Mouse (Mus musculus) gastrocnemius, adult 8-10 months (tissue): ENCODE data around the gene Opcml. TPM values are rescaled to one million over a fixed set of nuclear protein-coding genes. Genes with fewer than 3 reads are reported as not detected.

ENCODE experiments used
- DNase-seq, 2 experiments: peaks; one replicate each; pipeline ENCODE4 v3.0.0; 2022; ENCODE audit warnings: low spot score in 2 of 2
- total RNA-seq, 4 experiments: library from RNA; stranded (reverse); gene quantifications; 2 replicates each; pipeline ENCODE4 v1.2.4; 2022

Gene Opcml
- total RNA-seq, 4 experiments from 2014 or later: 0.97 to 1.8 (median 1.2) TPM

- DNase-seq: no peak
Observed at GRCm38 (mm10) chr9:27998767-27999166, 208.2 kb downstream of the Opcml start.

- DNase-seq: no peak
Observed at GRCm38 (mm10) chr9:28003131-28003530, 212.6 kb downstream of the Opcml start.

GRCm38 (mm10) chr9:28011483-28011882, 220.9 kb downstream of the Opcml start:
- no peak for DNase-seq

GRCm38 (mm10) chr9:28012664-28013063, 222.1 kb downstream of the Opcml start:
- DNase-seq: no peak

GRCm38 (mm10) chr9:28013192-28013591, 222.6 kb downstream of the Opcml start:
- no peak for DNase-seq

GRCm38 (mm10) chr9:28028156-28028555, 237.6 kb downstream of the Opcml start:
- DNase-seq: no peak

GRCm38 (mm10) chr9:28028788-28029393, 238.3 kb downstream of the Opcml start:
- no peak for DNase-seq

- no peak for DNase-seq
Observed at GRCm38 (mm10) chr9:28049157-28049556, 258.6 kb downstream of the Opcml start.

GRCm38 (mm10) chr9:28057171-28057845, 266.7 kb downstream of the Opcml start:
- no peak for DNase-seq

GRCm38 (mm10) chr9:28065126-28065525, 274.6 kb downstream of the Opcml start:
- no peak for DNase-seq

- no peak for DNase-seq
Observed at GRCm38 (mm10) chr9:28080694-28081093, 290.1 kb downstream of the Opcml start.

- no peak for DNase-seq
Observed at GRCm38 (mm10) chr9:28083754-28084153, 293.2 kb downstream of the Opcml start.

GRCm38 (mm10) chr9:28084273-28084726, 293.7 kb downstream of the Opcml start:
- no peak for DNase-seq

- no peak for DNase-seq
Observed at GRCm38 (mm10) chr9:28091395-28091794, 300.8 kb downstream of the Opcml start.

GRCm38 (mm10) chr9:28094722-28095121, 304.1 kb downstream of the Opcml start:
- no peak for DNase-seq

GRCm38 (mm10) chr9:28096204-28096603, 305.6 kb downstream of the Opcml start:
- DNase-seq: no peak

- DNase-seq: no peak
Observed at GRCm38 (mm10) chr9:28101981-28102380, 311.4 kb downstream of the Opcml start.

GRCm38 (mm10) chr9:28121858-28122257, 331.3 kb downstream of the Opcml start:
- no peak for DNase-seq

GRCm38 (mm10) chr9:28128735-28129134, 338.2 kb downstream of the Opcml start:
- DNase-seq: no peak

- no peak for DNase-seq
Observed at GRCm38 (mm10) chr9:28131521-28131920, 340.9 kb downstream of the Opcml start.

- DNase-seq: no peak
Observed at GRCm38 (mm10) chr9:28136614-28137013, 346.0 kb downstream of the Opcml start.

GRCm38 (mm10) chr9:28139957-28140597, 349.5 kb downstream of the Opcml start:
- DNase-seq: no peak

- DNase-seq: no peak
Observed at GRCm38 (mm10) chr9:28149507-28149906, 358.9 kb downstream of the Opcml start.
